23 mouse cellular contexts compared by ENCODE assay signal in genomic region chr11:50454934-50455333, GRCm38 (mm10). TPM values are rescaled to one million over a fixed set of nuclear protein-coding genes. Genes with fewer than 3 reads are reported as not detected.
DNase-seq lines count a peak whose midpoint lies in the region; ATAC-seq and TF ChIP-seq lines count a peak whose summit lies in the region.
"Had no signal": no experiment of that assay in that cellular context is flagged by ENCODE, and none has a peak within 500 bp of the region (broad histone marks: within the 10 kb centered on the region; RNA-seq: fewer than 3 reads in every experiment).

No protein-coding gene starts in this region.

- no peaks in the 10 kb centered on the region for H3K27me3 ChIP-seq in hindbrain, postnatal 0 days (ENCODE audit: insufficient read depth, low read length)
- no peaks in the 10 kb centered on the region for H3K27me3 ChIP-seq in hindbrain, embryonic 12.5 days
- peaks cover 39% of the 10 kb centered on the region for H3K27me3 ChIP-seq in forebrain, embryonic 10.5 days (ENCODE audit: poor library complexity, severe bottlenecking)
- H3K27me3 ChIP-seq: forebrain, embryonic 15.5 days; hindbrain, embryonic 15.5 days; intestine, embryonic 15.5 days had no signal

- peak; percentile 9 for DNase-seq in embryo, embryonic 10.5 days (ENCODE audit: low spot score)
- no peak for DNase-seq in embryo, embryonic 10 days (ENCODE audit: low spot score)
- DNase-seq in hindbrain, postnatal 0 days (ENCODE audit: low spot score) = no peak
- DNase-seq in layer of hippocampus, adult 9-11 months = peak; percentile 45
- DNase-seq in layer of hippocampus, postnatal 25 days (ENCODE audit: extremely low spot score in 1 of 2, low spot score in 1 of 2) = no peak
- DNase-seq in forebrain, embryonic 10.5 days (ENCODE audit: extremely low spot score, low spot score) = no peak
- DNase-seq: adrenal gland, adult 8-10 months; adrenal gland, postnatal 25 days; cerebellum, adult 11 months; cerebellum, adult 2 months; cerebellum, adult 9-11 months; cerebellum, postnatal 25 days; gastrocnemius, adult 2 months; gastrocnemius, postnatal 14 days; heart, adult 18-20 months; heart, postnatal 14 days; heart, postnatal 4 days had no signal

- H3K4me1 ChIP-seq in hindbrain, postnatal 0 days (ENCODE audit: insufficient read depth, low read length) = peaks cover 7% of the 10 kb centered on the region; the same call in 1 of the 2 replicates
- peaks cover 22% of the 10 kb centered on the region for H3K4me1 ChIP-seq in hindbrain, embryonic 12.5 days
- H3K4me1 ChIP-seq in forebrain, embryonic 10.5 days = peaks cover 20% of the 10 kb centered on the region

- 22% methylated on average over 6 of the region's 6 CpGs for WGBS in hindbrain, postnatal 0 days
- WGBS in hindbrain, embryonic 12.5 days = 38% methylated on average over 6 of the region's 6 CpGs
- 78% methylated on average over 6 of the region's 6 CpGs for WGBS in forebrain, embryonic 10.5 days

- no peak overlapping the region for H3K9ac ChIP-seq in hindbrain, postnatal 0 days (replicated peaks; ENCODE audit: low read length)
- no peak overlapping the region for H3K9ac ChIP-seq in hindbrain, embryonic 12.5 days
- H3K9ac ChIP-seq: forebrain, embryonic 15.5 days; heart, embryonic 13.5 days; hindbrain, embryonic 15.5 days; intestine, embryonic 15.5 days had no signal

- ATAC-seq in hindbrain, postnatal 0 days = peak; percentile 49; the same call in 1 of the 2 replicates
- ATAC-seq in hindbrain, embryonic 12.5 days (ENCODE audit: low FRiP score) = no peak
- ATAC-seq: activated CD4-positive, CD25-positive, alpha-beta regulatory T cell, adult 4 months; forebrain, embryonic 15.5 days; intestine, embryonic 15.5 days had no signal

- no peaks in the 10 kb centered on the region for H3K36me3 ChIP-seq in hindbrain, postnatal 0 days (ENCODE audit: insufficient read depth, low read length)
- H3K36me3 ChIP-seq in hindbrain, embryonic 12.5 days = no peaks in the 10 kb centered on the region
- H3K36me3 ChIP-seq in forebrain, embryonic 10.5 days (replicated peaks) = no peaks in the 10 kb centered on the region
- H3K36me3 ChIP-seq: forebrain, embryonic 15.5 days; heart, embryonic 13.5 days; hindbrain, embryonic 15.5 days; intestine, embryonic 15.5 days had no signal

- H3K9me3 ChIP-seq in hindbrain, postnatal 0 days (ENCODE audit: low read length) = no peaks in the 10 kb centered on the region
- H3K9me3 ChIP-seq in hindbrain, embryonic 12.5 days (replicated peaks) = no peaks in the 10 kb centered on the region
- no peaks in the 10 kb centered on the region for H3K9me3 ChIP-seq in forebrain, embryonic 10.5 days
- H3K9me3 ChIP-seq: forebrain, embryonic 15.5 days; heart, embryonic 13.5 days; hindbrain, embryonic 15.5 days; intestine, embryonic 15.5 days had no signal

- no peak for TF ChIP-seq CTCF in hindbrain, postnatal 0 days (IDR thresholded peaks at IDR 0.05; ENCODE audit: low read depth)

- no peak overlapping the region for H3K4me3 ChIP-seq in hindbrain, postnatal 0 days (ENCODE audit: low read length)
- no peak overlapping the region for H3K4me3 ChIP-seq in hindbrain, embryonic 12.5 days
- H3K4me3 ChIP-seq in forebrain, embryonic 10.5 days = no peak overlapping the region
- H3K4me3 ChIP-seq: forebrain, embryonic 15.5 days; gastrocnemius, adult 2 months; heart, embryonic 13.5 days; hindbrain, embryonic 15.5 days; intestine, embryonic 15.5 days had no signal

- no peak overlapping the region for H3K27ac ChIP-seq in hindbrain, postnatal 0 days
- H3K27ac ChIP-seq in hindbrain, embryonic 12.5 days = no peak overlapping the region
- no peak overlapping the region for H3K27ac ChIP-seq in forebrain, embryonic 10.5 days
- H3K27ac ChIP-seq: gastrocnemius, adult 2 months; heart, embryonic 13.5 days; hindbrain, embryonic 15.5 days; intestine, embryonic 15.5 days had no signal

- no peak overlapping the region for H3K4me2 ChIP-seq in hindbrain, postnatal 0 days (ENCODE audit: low read depth, low read length)
- H3K4me2 ChIP-seq in hindbrain, embryonic 12.5 days (replicated peaks) = no peak overlapping the region
- H3K4me2 ChIP-seq: forebrain, embryonic 15.5 days; heart, embryonic 13.5 days; hindbrain, embryonic 15.5 days; intestine, embryonic 15.5 days had no signal

RNA-seq across cellular contexts. Expression of gene Rufy1, which starts 24.0 kb away (rescaled TPM):
- 12.3 and 15.1 TPM in 2 replicates for total RNA-seq in hindbrain, postnatal 0 days (2014; rRNA removed)
- 17.6 and 19.8 TPM in 2 replicates for polyA plus RNA-seq in hindbrain, postnatal 0 days (2015; fragmentation: Nextera tagmentation; extraction: Ambion mirVana)
- 25.8 and 26.7 TPM in 2 replicates for polyA plus RNA-seq in hindbrain, embryonic 12.5 days (2016; fragmentation: Nextera tagmentation; extraction: Ambion mirVana)
- total RNA-seq in layer of hippocampus, postnatal 25 days (2021) = 10 to 100 TPM; 26.7 to 30.3 TPM
- 23.1 and 24.0 TPM in 2 replicates for polyA plus RNA-seq in forebrain, embryonic 10.5 days (2016; fragmentation: Nextera tagmentation; extraction: Ambion mirVana)

Comparison
In these comparisons a context has a peak if more than half of its experiments do, and no peak if none do; other contexts are left out.
1. DNase-seq: peak in embryo, embryonic 10.5 days (single experiment) and layer of hippocampus, adult 9-11 months (single experiment); none in embryo, embryonic 10 days (single experiment), hindbrain, postnatal 0 days (single experiment), layer of hippocampus, postnatal 25 days (0 of 2) and forebrain, embryonic 10.5 days (single experiment).